Mouse (Mus musculus) kidney, adult 2 months (tissue): ENCODE results near the gene Itga3. TPM values are rescaled to one million over a fixed set of nuclear protein-coding genes. Genes with fewer than 3 reads are reported as not detected.
"Not testable (repeated sequence)": the region's sequence is repeated elsewhere in the genome, so short reads cannot be mapped to it uniquely, and the experiment has no call there.

ENCODE experiments used
- DNase-seq: peaks from one replicate; pipeline ENCODE4 v3.0.0; 2021
- H3K27ac ChIP-seq: fragments of 200-500 bp; 2 replicates; pipeline ENCODE4 v1.5.1; 2012; ENCODE audit warnings: low read depth, low read length, control low read depth, inconsistent platforms; ENCODE audit not compliant: insufficient read depth
- H3K27me3 ChIP-seq: fragments of 200-500 bp; replicated peaks from 2 replicates; pipeline ENCODE4 v1.6.1; 2012; ENCODE audit warnings: mild to moderate bottlenecking, moderate library complexity, low read length, inconsistent platforms; ENCODE audit not compliant: control insufficient read depth, insufficient read depth
- H3K36me3 ChIP-seq: fragments of 200-500 bp; 2 replicates; pipeline ENCODE4 v1.6.1; 2012; ENCODE audit warnings: mild to moderate bottlenecking, moderate library complexity, low read length, inconsistent platforms; ENCODE audit not compliant: control insufficient read depth, insufficient read depth
- H3K4me1 ChIP-seq: fragments of 200-500 bp; 2 replicates; pipeline ENCODE4 v1.6.1; 2011; ENCODE audit warnings: low read length; ENCODE audit not compliant: control insufficient read depth, insufficient read depth
- H3K4me3 ChIP-seq: fragments of 200-500 bp; 2 replicates; pipeline ENCODE4 v1.5.1; 2011; ENCODE audit warnings: mild to moderate bottlenecking, low read depth, low read length, control low read depth; ENCODE audit not compliant: insufficient read depth
- CTCF ChIP-seq: fragments of 200-500 bp; conservative IDR thresholded peaks from 2 replicates; pipeline ENCODE4 v1.5.1; 2011; ENCODE audit warnings: low read depth, mild to moderate bottlenecking, control low read depth, low read length, moderate library complexity, mixed read lengths; ENCODE audit not compliant: insufficient read depth, insufficient read length
- POLR2A ChIP-seq: fragments of 200-500 bp; IDR thresholded peaks from one replicate; pipeline ENCODE4 v1.6.1; 2011; ENCODE audit warnings: low read depth, low read length, control low read depth
- WGBS: fragments of 180-500 bp; shearing (Covaris S2); methylation state at CpG from one replicate; pipeline ENCODE4 v1.1.7; 2018; 5-methylcytosine and 5-hydroxymethylcytosine counted together
- polyA plus RNA-seq: library from polyadenylated mRNA; depleted of rRNA; stranded (reverse); fragments of >200 nt; gene quantifications from 2 replicates; pipeline ENCODE4 v1.2.3, GENCODE M21; 2012

The Itga3 gene
- polyA plus RNA-seq, 1 experiment = 48.2 TPM

DNA sequence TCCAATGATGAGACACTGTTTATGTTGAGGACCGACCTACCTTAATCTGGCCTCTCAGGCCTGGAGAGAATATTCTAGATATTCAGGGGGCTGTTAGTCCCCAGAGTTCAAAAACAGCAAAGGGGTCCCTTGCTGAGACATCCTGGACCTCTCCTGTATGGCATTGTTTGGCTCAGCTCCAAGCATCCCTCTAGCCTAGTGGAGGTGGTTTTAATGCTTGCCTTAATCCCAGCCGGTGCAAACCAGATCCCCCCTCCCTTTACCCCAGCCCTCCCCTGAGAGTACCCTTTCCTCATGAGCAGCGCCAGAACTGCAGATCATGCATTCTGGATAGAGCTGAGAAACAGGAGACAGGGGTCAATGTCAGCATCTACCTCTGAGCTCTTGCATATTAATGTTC is 64.1 kb downstream of the Itga3 start:
- no peak for DNase-seq
- H3K4me1 ChIP-seq = peaks cover 3% of the 10 kb centered on the region; the same call in 1 of the 2 replicates
- no peak overlapping the region for H3K4me3 ChIP-seq
- H3K27me3 ChIP-seq = no peaks in the 10 kb centered on the region
- WGBS = 41% methylated on average over 3 of the region's 3 CpGs
- H3K36me3 ChIP-seq = no peaks in the 10 kb centered on the region
- no peak overlapping the region for H3K27ac ChIP-seq
- TF ChIP-seq CTCF = no peak
- TF ChIP-seq POLR2A = no peak

DNA sequence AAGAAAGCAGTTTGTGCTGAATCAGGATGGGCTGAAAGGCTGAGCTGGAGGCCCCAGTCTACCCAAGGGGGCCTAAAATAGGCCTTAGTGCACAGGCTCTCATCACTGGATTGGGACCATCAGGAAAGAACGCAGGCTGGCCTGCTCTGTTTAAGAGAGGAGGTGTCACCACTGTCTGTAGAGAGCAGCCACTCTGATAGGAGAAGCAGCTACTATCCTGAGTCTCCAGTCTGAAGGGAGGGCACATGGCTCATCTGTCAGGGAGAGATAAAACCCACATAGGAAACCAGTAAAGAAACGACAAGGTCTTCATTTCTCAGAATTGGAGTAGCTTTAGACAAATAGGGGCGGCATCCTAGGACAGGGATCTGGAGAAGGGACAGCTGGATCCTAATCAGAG is 64.5 kb downstream of the Itga3 start:
- WGBS = 70% methylated on average over 3 of the region's 3 CpGs
- Histone ChIP-seq H3K36me3 (no peaks in the 10 kb centered on the region), H3K4me3 (no peak overlapping the region), H3K27ac (no peak overlapping the region), H3K27me3 (no peaks in the 10 kb centered on the region), H3K4me1 (peaks cover 4% of the 10 kb centered on the region; the same call in 1 of the 2 replicates)
- no peak for TF ChIP-seq CTCF
- DNase-seq = no peak

DNA sequence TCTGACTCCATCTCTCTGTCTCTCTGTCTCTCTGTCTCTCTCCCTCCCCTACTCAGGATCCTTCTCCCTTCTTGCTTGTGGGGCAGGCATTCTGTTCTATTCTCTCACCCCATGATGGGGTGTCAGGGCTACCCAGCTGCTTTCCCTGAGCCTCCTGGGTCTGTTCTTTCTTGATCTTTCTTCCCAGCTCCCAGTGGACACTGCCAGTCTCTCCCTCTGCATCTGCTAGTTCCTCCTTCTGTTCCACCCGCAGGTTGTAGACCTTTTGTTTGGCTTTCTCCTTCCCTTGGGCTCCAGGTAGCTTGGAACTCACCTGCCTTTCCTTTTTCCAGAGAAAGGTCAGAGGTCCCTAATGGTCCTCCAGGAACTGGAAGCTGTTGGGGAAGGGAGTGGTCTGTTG is 65.2 kb downstream of the Itga3 start:
- DNase-seq = no peak
- TF ChIP-seq POLR2A (no peak), CTCF (no peak)
- H3K4me3 ChIP-seq = no peak overlapping the region
- 50% methylated on average over 1 of the region's 1 CpGs for WGBS
- H3K27ac ChIP-seq = no peak overlapping the region
- H3K36me3 ChIP-seq = no peaks in the 10 kb centered on the region
- peaks cover 8% of the 10 kb centered on the region; the same call in 1 of the 2 replicates for H3K4me1 ChIP-seq
- H3K27me3 ChIP-seq = no peaks in the 10 kb centered on the region

DNA sequence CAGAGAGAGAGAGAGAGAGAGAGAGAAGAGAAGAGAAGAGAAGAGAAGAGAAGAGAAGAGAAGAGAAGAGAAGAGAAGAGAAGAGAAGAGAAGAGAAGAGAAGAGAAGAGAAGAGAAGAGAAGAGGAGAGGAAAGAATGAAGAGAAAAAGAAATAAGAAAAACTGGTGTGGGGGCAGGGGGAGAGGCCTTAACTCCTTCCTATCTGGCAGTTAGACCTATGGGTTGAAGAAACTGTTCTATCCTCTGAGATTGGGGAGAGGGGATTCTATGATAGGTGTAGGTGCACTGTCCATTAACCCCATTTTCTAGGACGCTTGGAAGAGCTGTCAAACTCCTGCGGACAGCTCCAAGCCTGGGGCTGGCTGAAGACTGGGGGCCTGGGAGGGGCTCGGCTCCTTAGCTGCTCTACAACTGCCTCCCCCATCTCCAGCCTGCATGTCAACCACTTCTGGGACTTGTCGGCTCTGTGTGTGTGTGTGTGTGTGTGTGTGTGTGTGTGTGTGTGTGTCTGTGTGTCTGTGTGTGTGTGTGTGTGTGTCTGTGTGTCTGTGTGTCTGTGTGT is 65.7 kb downstream of the Itga3 start:
- 69% methylated on average over 4 of the region's 4 CpGs for WGBS
- not testable (repeated sequence) for H3K4me3 ChIP-seq, DNase-seq

DNA sequence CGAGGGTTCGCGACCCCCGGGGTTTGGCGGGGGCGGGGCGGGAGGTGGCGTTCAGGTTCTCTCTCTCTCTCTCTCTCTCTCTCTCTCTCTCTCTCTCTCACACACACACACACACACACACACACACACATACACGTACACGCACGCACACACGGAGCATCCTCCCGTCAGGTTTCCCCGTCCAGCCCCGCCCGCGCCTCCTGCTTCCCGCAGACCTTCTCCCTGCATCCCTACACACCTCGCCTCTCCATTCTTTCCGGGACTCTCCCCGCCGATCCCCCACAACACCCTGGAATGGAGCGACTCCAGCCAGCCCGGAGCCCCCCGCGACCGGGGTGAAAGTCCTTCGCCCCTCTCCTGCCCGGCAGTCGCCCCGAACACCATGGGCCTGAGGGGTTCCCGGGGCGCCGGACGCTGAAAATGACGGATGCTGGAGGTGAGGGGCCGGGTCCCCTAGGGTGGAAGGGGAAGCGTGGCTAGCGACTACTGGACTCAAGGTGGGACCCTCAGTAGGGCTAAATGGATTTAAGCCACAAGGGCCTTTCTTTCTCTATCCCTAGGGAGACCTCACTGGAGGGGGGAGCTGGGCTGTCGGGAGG is 66.4 kb downstream of the Itga3 start:
- no peaks in the 10 kb centered on the region for H3K36me3 ChIP-seq
- H3K27ac ChIP-seq = no peak overlapping the region
- H3K4me1 ChIP-seq = peaks cover 8% of the 10 kb centered on the region; the same call in 1 of the 2 replicates

More for the DNA sequence above, 65.7 kb downstream of the Itga3 start:
- H3K27me3 ChIP-seq, H3K4me1 ChIP-seq, H3K36me3 ChIP-seq, H3K27ac ChIP-seq: not testable (repeated sequence)

DNA sequence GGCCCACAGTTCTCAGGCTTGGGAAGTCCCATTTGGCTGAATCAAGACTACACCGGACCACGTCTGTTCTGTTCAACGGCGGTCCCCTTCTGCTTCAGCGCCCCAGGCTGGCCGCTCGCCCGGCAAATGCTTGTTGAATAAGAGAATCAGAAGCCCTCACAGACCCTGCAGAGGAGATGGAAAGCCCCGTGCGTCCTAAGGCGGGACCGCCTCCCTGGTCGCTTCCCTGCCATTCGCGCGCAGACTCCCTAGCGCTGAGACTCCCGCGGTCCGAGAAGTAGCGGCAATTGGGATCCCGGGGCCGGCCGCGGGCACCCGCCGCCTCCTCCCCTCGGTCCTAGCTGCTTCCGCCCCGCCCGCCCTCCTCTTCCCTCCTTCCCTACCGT is 67.0 kb downstream of the Itga3 start, which contains the start of gene Samd14:
Samd14 (plus strand) TSS at position 251 of the 386 bp plus-strand sequence.
- no peaks in the 10 kb centered on the region for H3K36me3 ChIP-seq
- H3K4me1 ChIP-seq = peaks cover 8% of the 10 kb centered on the region; the same call in 1 of the 2 replicates
- WGBS = 1% methylated on average over 26 of the region's 32 CpGs
- TF ChIP-seq POLR2A (no peak), CTCF (no peak)
- no peaks in the 10 kb centered on the region for H3K27me3 ChIP-seq
- H3K27ac ChIP-seq = peak within 1 kb of the TSS; percentile 53; the same call in 1 of the 2 replicates
- DNase-seq = peak; percentile 47
- H3K4me3 ChIP-seq = peak within 1 kb of the TSS; percentile 47

More for the DNA sequence above, 66.4 kb downstream of the Itga3 start:
- H3K4me3 ChIP-seq = peak overlapping the region; percentile 47
- DNase-seq = no peak
- TF ChIP-seq CTCF (no peak), POLR2A (no peak)
- no peaks in the 10 kb centered on the region for H3K27me3 ChIP-seq
- WGBS = 7% methylated on average over 40 of the region's 40 CpGs

DNA sequence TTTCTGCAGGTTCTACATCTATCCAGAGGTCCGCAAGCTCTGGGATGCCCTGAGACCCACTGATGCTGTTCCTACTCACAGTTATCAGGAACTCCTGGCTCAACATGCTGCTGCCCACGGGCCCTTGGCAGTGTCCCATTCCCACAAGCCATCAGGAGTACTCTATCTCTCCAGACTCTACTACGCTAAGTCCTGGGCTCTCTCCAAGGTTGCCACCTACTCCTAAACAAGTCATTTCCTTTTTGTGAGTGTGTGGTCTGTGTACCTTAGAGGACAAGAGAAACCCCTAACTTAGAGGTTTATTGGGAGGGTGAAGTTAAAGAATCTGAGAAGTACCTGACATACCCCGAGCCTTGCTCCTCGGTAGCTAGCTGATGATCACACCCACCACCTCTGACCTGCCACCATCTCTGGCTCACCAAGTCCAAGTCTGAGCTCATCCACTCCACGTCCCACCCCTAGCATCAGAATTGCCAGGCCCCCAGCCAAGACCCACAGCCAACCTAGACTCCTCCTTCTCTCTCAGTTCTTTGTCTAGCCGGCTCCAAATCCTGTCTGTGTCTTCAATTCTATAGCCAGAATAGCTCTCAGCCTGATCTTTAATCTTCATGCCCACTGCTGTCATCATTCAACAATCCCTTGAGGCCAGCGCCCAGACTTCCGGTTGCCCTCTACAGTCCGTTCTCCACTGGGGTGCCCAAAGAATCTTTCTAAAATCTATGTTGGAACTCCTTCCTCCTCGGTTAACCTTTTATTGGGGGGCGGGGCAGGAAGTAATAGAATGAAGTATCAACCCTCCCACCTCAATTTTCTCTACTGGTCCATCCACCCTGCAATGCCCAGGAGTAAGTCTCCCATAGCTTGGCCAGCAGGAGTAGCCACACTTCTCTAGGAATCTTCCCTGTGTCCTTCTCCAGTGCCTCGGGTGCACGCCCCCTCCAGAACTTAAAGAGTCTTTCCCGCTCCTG is 67.7 kb downstream of the Itga3 start:
- peaks cover 8% of the 10 kb centered on the region; the same call in 1 of the 2 replicates for H3K4me1 ChIP-seq
- H3K4me3 ChIP-seq = peak overlapping the region; percentile 47
- H3K36me3 ChIP-seq = no peaks in the 10 kb centered on the region
- no peak for DNase-seq
- WGBS = 31% methylated on average over 15 of the region's 15 CpGs
- H3K27ac ChIP-seq = peak overlapping the region; percentile 53; the same call in 1 of the 2 replicates
- TF ChIP-seq POLR2A (no peak), CTCF (no peak)
- no peaks in the 10 kb centered on the region for H3K27me3 ChIP-seq
